Mouse (Mus musculus): Measurements from ENCODE around the gene 4921536K21Rik. TPM values are rescaled to one million over a fixed set of nuclear protein-coding genes. Genes with fewer than 3 reads are reported as not detected.

4921536K21Rik gene
- total and polyA plus RNA-seq, 3 experiments: 0.08 to 0.40 TPM; not detected in 1

- Histone ChIP-seq H3K4me1 (ENCODE audit: control insufficient read depth in 1 of 2, insufficient read depth in 2 of 2, low read length in 2 of 2) (no peaks in the 10 kb centered on the region), H3K9me3 (replicated peaks; ENCODE audit: insufficient read depth, low read length) (no peaks in the 10 kb centered on the region), H3K36me3 (ENCODE audit: control insufficient read depth in 1 of 2, insufficient read depth in 2 of 2, low read length in 2 of 2) (no peaks in the 10 kb centered on the region), H3K79me2 (ENCODE audit: control insufficient read depth, insufficient read depth, low read length, poor library complexity) (no peaks in the 10 kb centered on the region), H3K9ac (ENCODE audit: control insufficient read depth, low read depth, low read length, poor library complexity, severe bottlenecking) (no peak overlapping the region), H3K4me3 (ENCODE audit: control insufficient read depth in 1 of 2, insufficient read depth in 1 of 2, low read depth in 2 of 2, low read length in 2 of 2) (no peak overlapping the region), H3K27me3 (ENCODE audit: control insufficient read depth in 1 of 2, insufficient read depth in 2 of 2, low read length in 2 of 2) (peaks cover 10 to 13% of the 10 kb centered on the region in 2 experiments), H3K27ac (ENCODE audit: control insufficient read depth, low read depth, low read length) (no peak overlapping the region)
- TF ChIP-seq MEF2A (IDR thresholded peaks at IDR 0.05; ENCODE audit: extremely low read depth, insufficient replicate concordance, low read depth, low read length, poor library complexity, severe bottlenecking) (no peak), RCOR1 (IDR thresholded peaks at IDR 0.05; ENCODE audit: low read depth, low read length) (no peak), MXI1 (IDR thresholded peaks at IDR 0.05; ENCODE audit: low read depth, low read length) (no peak), USF2 (IDR thresholded peaks at IDR 0.05; ENCODE audit: borderline replicate concordance in 1 of 2, insufficient read depth in 1 of 2, low read depth in 1 of 2, low read length in 2 of 2) (no peak)
- no peak for DNase-seq (ENCODE audit: low read depth, low spot score)
Measured at GRCm38 (mm10) chr11:3853031-3853430, 41.9 kb downstream of the 4921536K21Rik start.

GRCm38 (mm10) chr11:3851872-3852271 is 43.0 kb downstream of the 4921536K21Rik start:
- H3K4me1 ChIP-seq (ENCODE audit: control insufficient read depth in 1 of 2, insufficient read depth in 2 of 2, low read length in 2 of 2): no peaks in the 10 kb centered on the region
- H3K27ac ChIP-seq (ENCODE audit: control insufficient read depth, low read depth, low read length): no peak overlapping the region
- no peak overlapping the region for H3K4me3 ChIP-seq (ENCODE audit: control insufficient read depth in 1 of 2, insufficient read depth in 1 of 2, low read depth in 2 of 2, low read length in 2 of 2)
- TF ChIP-seq MAFK (IDR thresholded peaks at IDR 0.05; ENCODE audit: borderline replicate concordance, low read depth, low read length) (no peak), MEF2A (IDR thresholded peaks at IDR 0.05; ENCODE audit: extremely low read depth, insufficient replicate concordance, low read depth, low read length, poor library complexity, severe bottlenecking) (no peak), MAZ (IDR thresholded peaks at IDR 0.05; ENCODE audit: low read depth, low read length) (no peak)
- DNase-seq (ENCODE audit: low read depth, low spot score): no peak
- no peaks in the 10 kb centered on the region for H3K9me3 ChIP-seq (replicated peaks; ENCODE audit: insufficient read depth, low read length)
- H3K27me3 ChIP-seq (ENCODE audit: control insufficient read depth in 1 of 2, insufficient read depth in 2 of 2, low read length in 2 of 2): peaks cover 7 to 11% of the 10 kb centered on the region in 2 experiments
- no peaks in the 10 kb centered on the region for H3K36me3 ChIP-seq (ENCODE audit: control insufficient read depth in 1 of 2, insufficient read depth in 2 of 2, low read length in 2 of 2)
- no peak overlapping the region for H3K9ac ChIP-seq (ENCODE audit: control insufficient read depth, low read depth, low read length, poor library complexity, severe bottlenecking)
- H3K79me2 ChIP-seq (ENCODE audit: control insufficient read depth, insufficient read depth, low read length, poor library complexity): no peaks in the 10 kb centered on the region

- H3K9me3 ChIP-seq (replicated peaks; ENCODE audit: insufficient read depth, low read length): no peaks in the 10 kb centered on the region
- no peaks in the 10 kb centered on the region for H3K36me3 ChIP-seq (ENCODE audit: control insufficient read depth in 1 of 2, insufficient read depth in 2 of 2, low read length in 2 of 2)
- TF ChIP-seq RCOR1 (IDR thresholded peaks at IDR 0.05; ENCODE audit: low read depth, low read length) (no peak), ELF1 (IDR thresholded peaks at IDR 0.05; ENCODE audit: low read depth, low read length) (no peak), UBTF (IDR thresholded peaks at IDR 0.05; ENCODE audit: borderline replicate concordance, insufficient read depth, low read depth, low read length) (no peak), SIN3A (IDR thresholded peaks at IDR 0.05; ENCODE audit: low read length) (no peak), TCF12 (IDR thresholded peaks at IDR 0.05; ENCODE audit: low read depth, low read length) (no peak), NELFE (IDR thresholded peaks at IDR 0.05; ENCODE audit: low read depth, low read length) (no peak), MAZ (IDR thresholded peaks at IDR 0.05; ENCODE audit: low read depth, low read length) (no peak)
- no peak overlapping the region for H3K9ac ChIP-seq (ENCODE audit: control insufficient read depth, low read depth, low read length, poor library complexity, severe bottlenecking)
- H3K27ac ChIP-seq (ENCODE audit: control insufficient read depth, low read depth, low read length): no peak overlapping the region
- no peak for DNase-seq (ENCODE audit: low read depth, low spot score)
- H3K79me2 ChIP-seq (ENCODE audit: control insufficient read depth, insufficient read depth, low read length, poor library complexity): no peaks in the 10 kb centered on the region
- no peaks in the 10 kb centered on the region for H3K4me1 ChIP-seq (ENCODE audit: control insufficient read depth in 1 of 2, insufficient read depth in 2 of 2, low read length in 2 of 2)
- peaks cover 5 to 6% of the 10 kb centered on the region in 2 experiments for H3K27me3 ChIP-seq (ENCODE audit: control insufficient read depth in 1 of 2, insufficient read depth in 2 of 2, low read length in 2 of 2)
- H3K4me3 ChIP-seq (ENCODE audit: control insufficient read depth in 1 of 2, insufficient read depth in 1 of 2, low read depth in 2 of 2, low read length in 2 of 2): no peak overlapping the region
Measured at GRCm38 (mm10) chr11:3850746-3851277, 44.1 kb downstream of the 4921536K21Rik start.

Data from MEL (cell line).